Mouse (Mus musculus) forebrain, embryonic 14.5 days (tissue): ENCODE results near the gene Gan. TPM values are rescaled to one million over a fixed set of nuclear protein-coding genes. Genes with fewer than 3 reads are reported as not detected.

ENCODE experiments used
- ATAC-seq: fragments of 200-750 bp; cut with Nextera tagmentation; 2 replicates; pipeline ENCODE4 v1.8.0; 2017; ENCODE audit warnings: mild to moderate bottlenecking, moderate library complexity
- DNase-seq: peaks from one replicate; pipeline ENCODE4 v3.0.0-alpha.2; 2015; ENCODE audit warnings: low spot score
- H3K27ac ChIP-seq: fragments of 300-500 bp; sonication (generic); 2 replicates; pipeline ENCODE4 v1.5.1; 2014; ENCODE audit warnings: low read depth, mild to moderate bottlenecking, control low read depth, low read length, moderate library complexity
- H3K27me3 ChIP-seq: fragments of 300-500 bp; sonication (generic); replicated peaks from 2 replicates; pipeline ENCODE4 v1.6.1; 2014; ENCODE audit warnings: low read length, control low read depth, mixed read lengths; ENCODE audit not compliant: control insufficient read depth, insufficient read depth
- H3K36me3 ChIP-seq: fragments of 300-500 bp; sonication (generic); 2 replicates; pipeline ENCODE4 v1.6.1; 2014; ENCODE audit warnings: low read length, control low read depth; ENCODE audit not compliant: control insufficient read depth, insufficient read depth
- H3K4me1 ChIP-seq: fragments of 300-500 bp; sonication (generic); 2 replicates; pipeline ENCODE4 v1.6.1; 2014; ENCODE audit warnings: antibody characterized with exemption, low read length, control low read depth; ENCODE audit not compliant: control insufficient read depth, insufficient read depth
- H3K4me2 ChIP-seq: fragments of 300-500 bp; sonication (generic); 2 replicates; pipeline ENCODE4 v1.6.1; 2014; ENCODE audit warnings: mild to moderate bottlenecking, control low read depth, low read length
- H3K4me3 ChIP-seq: fragments of 300-500 bp; sonication (generic); 2 replicates; pipeline ENCODE4 v1.5.1; 2014; ENCODE audit warnings: low read depth, low read length, control low read depth
- H3K9ac ChIP-seq: fragments of 300-500 bp; sonication (generic); 2 replicates; pipeline ENCODE4 v1.6.1; 2014; ENCODE audit warnings: mild to moderate bottlenecking, low read length, control low read depth, moderate library complexity
- H3K9me3 ChIP-seq: fragments of 300-500 bp; sonication (generic); replicated peaks from 2 replicates; pipeline ENCODE4 v1.6.1; 2016; ENCODE audit warnings: low read length, control low read depth, mixed read lengths; ENCODE audit not compliant: control insufficient read depth
- WGBS: fragments of 180-500 bp; shearing (Covaris S2); extraction: QIAGEN DNeasy Blood & Tissue Kit; methylation state at CpG from one replicate; pipeline ENCODE4 v1.1.7; 2014; 5-methylcytosine and 5-hydroxymethylcytosine counted together
- polyA plus RNA-seq: library from polyadenylated mRNA; unstranded; fragments of >200 nt; fragmentation: Nextera tagmentation; extraction: Ambion mirVana; gene quantifications from 2 replicates; pipeline ENCODE4 v1.2.1, GENCODE M21; 2014

Gene Gan
- polyA plus RNA-seq, 1 experiment from 2014 or later, result 3.3 TPM

GRCm38 (mm10) chr8:117244601-117245000, 86.7 kb downstream of the Gan start:
- Histone ChIP-seq H3K36me3 (no peaks in the 10 kb centered on the region), H3K4me2 (no peak overlapping the region), H3K9ac (no peak overlapping the region), H3K4me3 (no peak overlapping the region), H3K4me1 (no peaks in the 10 kb centered on the region), H3K27ac (no peak overlapping the region), H3K27me3 (no peaks in the 10 kb centered on the region), H3K9me3 (no peaks in the 10 kb centered on the region)
- no peak for DNase-seq
- no peak for ATAC-seq
- 57% methylated on average over 6 of the region's 6 CpGs for WGBS

- DNase-seq (no peak), ATAC-seq (no peak)
- 92% methylated on average over 11 of the region's 11 CpGs for WGBS
- Histone ChIP-seq H3K4me1 (no peaks in the 10 kb centered on the region), H3K9me3 (no peaks in the 10 kb centered on the region), H3K9ac (no peak overlapping the region), H3K27ac (no peak overlapping the region), H3K4me2 (no peak overlapping the region), H3K4me3 (no peak overlapping the region), H3K36me3 (no peaks in the 10 kb centered on the region), H3K27me3 (no peaks in the 10 kb centered on the region)
Measured at GRCm38 (mm10) chr8:117248341-117248740, 90.4 kb downstream of the Gan start.

- Histone ChIP-seq H3K4me3 (no peak overlapping the region), H3K9me3 (no peaks in the 10 kb centered on the region), H3K9ac (no peak overlapping the region), H3K27me3 (no peaks in the 10 kb centered on the region), H3K4me1 (no peaks in the 10 kb centered on the region), H3K36me3 (no peaks in the 10 kb centered on the region), H3K27ac (no peak overlapping the region), H3K4me2 (no peak overlapping the region)
- 31% methylated on average over 7 of the region's 7 CpGs for WGBS
- ATAC-seq, result no peak
- DNase-seq, result no peak
Measured at GRCm38 (mm10) chr8:117251086-117251681, 93.2 kb downstream of the Gan start.

DNA sequence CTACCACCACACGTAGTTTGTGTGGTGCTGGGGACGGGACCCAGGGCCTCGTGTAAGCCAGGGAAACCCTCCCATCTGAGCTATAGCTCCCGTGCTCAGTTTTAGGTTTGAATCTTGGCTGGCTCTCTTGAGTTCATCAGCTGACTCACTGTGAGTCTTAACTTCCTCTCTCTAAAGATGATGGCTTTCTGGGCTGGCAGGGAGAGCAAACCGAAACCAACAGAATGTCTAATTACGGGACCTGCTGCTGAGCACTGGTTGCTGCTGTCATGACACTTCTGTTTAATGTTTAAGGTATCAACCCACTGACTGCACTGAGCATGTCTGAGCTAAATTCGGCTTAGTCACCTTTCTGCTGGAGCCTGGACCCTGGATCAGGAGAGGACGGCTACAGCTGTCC, 94.7 kb downstream of the Gan start:
- Histone ChIP-seq H3K27ac (no peak overlapping the region), H3K4me2 (no peak overlapping the region), H3K9ac (no peak overlapping the region), H3K4me1 (no peaks in the 10 kb centered on the region), H3K4me3 (no peak overlapping the region), H3K27me3 (no peaks in the 10 kb centered on the region), H3K9me3 (no peaks in the 10 kb centered on the region), H3K36me3 (no peaks in the 10 kb centered on the region)
- no peak for ATAC-seq
- WGBS, result 95% methylated on average over 8 of the region's 8 CpGs
- DNase-seq, result no peak

GRCm38 (mm10) chr8:117253390-117254269, 95.7 kb downstream of the Gan start:
- Histone ChIP-seq H3K4me3 (no peak overlapping the region), H3K9ac (no peak overlapping the region), H3K27me3 (no peaks in the 10 kb centered on the region), H3K36me3 (no peaks in the 10 kb centered on the region), H3K27ac (no peak overlapping the region), H3K4me2 (no peak overlapping the region), H3K9me3 (no peaks in the 10 kb centered on the region), H3K4me1 (peaks cover 2% of the 10 kb centered on the region)
- 88% methylated on average over 17 of the region's 17 CpGs for WGBS
- ATAC-seq (no peak), DNase-seq (no peak)

DNA sequence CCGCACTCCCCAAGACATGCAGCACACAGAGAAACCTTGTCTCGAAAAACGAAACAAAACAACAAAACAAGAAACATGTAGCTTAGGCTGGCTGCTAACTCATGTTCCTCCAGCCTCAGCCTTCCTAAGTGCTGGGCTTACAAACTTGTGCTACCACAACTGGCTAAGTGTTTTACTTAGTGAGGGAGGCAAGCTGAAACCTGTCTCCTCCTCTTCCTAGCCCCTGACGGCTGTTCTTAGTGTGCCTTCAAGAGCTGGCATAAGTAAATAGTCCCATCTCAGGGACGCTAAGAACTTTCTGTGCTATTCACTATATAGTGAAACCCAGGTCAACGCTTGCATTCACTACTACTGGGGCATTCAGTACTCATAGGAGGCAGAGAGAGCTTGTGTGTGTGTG, 96.6 kb downstream of the Gan start:
- Histone ChIP-seq H3K36me3 (no peaks in the 10 kb centered on the region), H3K27ac (no peak overlapping the region), H3K4me2 (no peak overlapping the region), H3K4me1 (peaks cover 10% of the 10 kb centered on the region), H3K4me3 (no peak overlapping the region), H3K9me3 (no peaks in the 10 kb centered on the region), H3K9ac (no peak overlapping the region), H3K27me3 (no peaks in the 10 kb centered on the region)
- WGBS, result 91% methylated on average over 6 of the region's 6 CpGs
- ATAC-seq (no peak), DNase-seq (no peak)

GRCm38 (mm10) chr8:117256292-117256938, 98.5 kb downstream of the Gan start:
- no peaks in the 10 kb centered on the region for H3K27me3 ChIP-seq
- H3K9ac ChIP-seq, result peak overlapping the region; percentile 93
- H3K4me1 ChIP-seq, result peaks cover 27% of the 10 kb centered on the region
- ATAC-seq (peak; percentile 88), DNase-seq (peak; percentile 94)
- H3K9me3 ChIP-seq, result no peaks in the 10 kb centered on the region
- H3K27ac ChIP-seq, result peak overlapping the region; percentile 90
- H3K4me3 ChIP-seq, result peak overlapping the region; percentile 79
- under 1% methylated on average over 70 of the region's 92 CpGs for WGBS
- peak overlapping the region; percentile 87 for H3K4me2 ChIP-seq
- H3K36me3 ChIP-seq, result no peaks in the 10 kb centered on the region

GRCm38 (mm10) chr8:117257029-117257820, 99.3 kb downstream of the Gan start, which contains the start of gene Cmip:
Cmip (plus strand) TSS chr8:117257064.
- peaks cover 35% of the 10 kb centered on the region for H3K4me1 ChIP-seq
- no peaks in the 10 kb centered on the region for H3K9me3 ChIP-seq
- peak within 1 kb of the TSS; percentile 90 for H3K27ac ChIP-seq
- H3K36me3 ChIP-seq, result no peaks in the 10 kb centered on the region
- H3K4me3 ChIP-seq, result peak within 1 kb of the TSS; percentile 79
- no peaks in the 10 kb centered on the region for H3K27me3 ChIP-seq
- H3K9ac ChIP-seq, result peak within 1 kb of the TSS; percentile 93
- H3K4me2 ChIP-seq, result peak within 1 kb of the TSS; percentile 87
- under 1% methylated on average over 59 of the region's 65 CpGs for WGBS
- ATAC-seq, result peak; percentile 35
- DNase-seq, result peak; percentile 48
